Mouse (Mus musculus) hindbrain, embryonic 10.5 days (tissue): ENCODE results near the gene Nosip. TPM values are rescaled to one million over a fixed set of nuclear protein-coding genes. Genes with fewer than 3 reads are reported as not detected.
"Not testable (repeated sequence)": the region's sequence is repeated elsewhere in the genome, so short reads cannot be mapped to it uniquely, and the experiment has no call there.

Experiments
- DNase-seq: peaks from one replicate; pipeline ENCODE4 v3.0.0-alpha.2; 2017; ENCODE audit warnings: low spot score
- H3K27ac ChIP-seq: fragments of 300-500 bp; sonication (generic); 2 replicates; pipeline ENCODE4 v1.5.1; 2016; ENCODE audit warnings: mild to moderate bottlenecking, moderate library complexity
- H3K27me3 ChIP-seq: fragments of 300-500 bp; sonication (generic); 2 replicates; pipeline ENCODE4 v1.6.1; 2016; ENCODE audit warnings: mild to moderate bottlenecking; ENCODE audit not compliant: poor library complexity, insufficient read depth, severe bottlenecking
- H3K36me3 ChIP-seq: fragments of 300-500 bp; sonication (generic); 2 replicates; pipeline ENCODE4 v1.6.1; 2016; ENCODE audit warnings: mild to moderate bottlenecking, moderate library complexity
- H3K4me1 ChIP-seq: fragments of 300-500 bp; sonication (generic); replicated peaks from 2 replicates; pipeline ENCODE4 v1.6.1; 2016; ENCODE audit warnings: mild to moderate bottlenecking
- H3K4me3 ChIP-seq: fragments of 300-500 bp; sonication (generic); 2 replicates; pipeline ENCODE4 v1.5.1; 2016; ENCODE audit warnings: mild to moderate bottlenecking, moderate library complexity
- H3K9me3 ChIP-seq: fragments of 300-500 bp; sonication (generic); 2 replicates; pipeline ENCODE4 v1.6.1; 2016; ENCODE audit warnings: mild to moderate bottlenecking, moderate library complexity
- WGBS: fragments of 180-500 bp; shearing (Covaris S2); methylation state at CpG from one replicate; pipeline ENCODE4 v1.1.7; 2016; 5-methylcytosine and 5-hydroxymethylcytosine counted together
- polyA plus RNA-seq: library from polyadenylated mRNA; unstranded; fragments of >200 nt; fragmentation: Nextera tagmentation; extraction: Ambion mirVana; gene quantifications from 2 replicates; pipeline ENCODE4 v1.2.1, GENCODE M21; 2016

The Nosip gene
- polyA plus RNA-seq, 1 experiment from 2014 or later = 70.7 TPM

DNA sequence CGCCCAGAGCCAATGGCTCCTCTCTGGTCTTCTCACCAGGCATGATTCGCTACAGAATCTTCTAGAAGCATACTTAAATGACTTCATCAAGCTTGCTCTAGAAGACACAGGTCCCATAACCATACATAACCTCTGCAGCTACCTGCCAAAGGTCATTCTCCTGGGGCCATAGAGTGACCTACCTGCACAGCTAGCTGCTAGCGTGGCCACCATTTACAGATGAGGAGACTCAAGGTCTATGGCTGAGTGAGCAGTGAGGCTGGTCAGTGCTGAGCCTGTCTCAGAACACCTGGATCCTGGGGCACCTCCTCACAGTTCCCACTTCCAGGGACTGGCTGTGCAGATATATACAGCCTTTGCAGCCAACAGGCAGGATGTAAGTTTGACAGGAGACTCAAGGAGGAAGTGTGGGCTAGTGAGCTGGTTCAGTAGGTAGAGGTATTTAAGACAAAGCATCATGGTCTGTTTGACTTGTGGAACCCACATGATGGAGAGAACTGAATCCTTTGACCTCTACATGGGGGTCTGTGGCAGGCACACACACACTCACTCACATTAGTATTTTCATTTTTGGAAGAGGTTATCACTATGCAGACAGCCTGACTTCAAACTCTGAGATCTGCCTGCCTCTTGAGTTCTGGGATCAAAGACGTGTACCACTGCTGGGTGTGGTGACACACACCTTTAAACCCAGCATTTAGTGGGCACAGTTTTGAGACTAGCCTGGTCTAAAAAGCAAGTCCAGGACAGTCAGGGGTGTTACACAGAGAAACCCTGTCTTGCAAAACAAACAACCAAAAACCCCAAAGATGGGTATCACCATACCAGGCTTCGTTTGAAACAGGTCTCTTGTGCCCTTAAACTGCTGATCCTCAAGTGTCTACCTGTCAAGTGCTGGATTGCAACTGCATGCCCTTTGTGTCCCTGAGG lies 57.8 kb downstream of the Nosip start:
- no peak overlapping the region for H3K27ac ChIP-seq
- no peaks in the 10 kb centered on the region for H3K27me3 ChIP-seq
- peaks cover 39% of the 10 kb centered on the region for H3K4me1 ChIP-seq
- no peak for DNase-seq
- 84% methylated on average over 5 of the region's 5 CpGs for WGBS
- H3K36me3 ChIP-seq = peaks cover 61% of the 10 kb centered on the region
- no peaks in the 10 kb centered on the region for H3K9me3 ChIP-seq
- no peak overlapping the region for H3K4me3 ChIP-seq

DNA sequence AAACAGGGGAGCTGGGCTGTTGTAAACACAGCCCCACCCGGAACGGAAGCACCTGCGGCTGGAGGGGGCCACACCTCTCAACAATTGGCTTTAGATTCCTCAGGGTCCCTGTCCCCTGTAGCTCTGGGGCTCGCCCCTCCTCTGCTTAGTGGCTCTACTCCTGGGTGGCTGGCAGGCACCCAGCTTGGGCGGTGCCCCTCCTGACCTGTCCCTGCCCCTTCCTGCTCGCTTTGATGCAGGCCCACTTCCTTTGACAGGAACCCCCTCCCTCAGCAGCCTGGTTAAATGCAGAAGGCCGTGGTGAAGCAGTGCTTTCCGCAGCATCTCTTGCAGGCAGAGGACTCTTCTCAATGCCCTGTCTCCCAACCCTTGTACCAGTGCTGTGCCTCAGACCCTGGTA lies 59.2 kb downstream of the Nosip start:
- Histone ChIP-seq H3K4me3 (peak overlapping the region; percentile 16; the same call in 1 of the 2 replicates), H3K36me3 (peaks cover 75% of the 10 kb centered on the region), H3K27me3 (no peaks in the 10 kb centered on the region), H3K9me3 (no peaks in the 10 kb centered on the region), H3K4me1 (peaks cover 50% of the 10 kb centered on the region), H3K27ac (peak overlapping the region; percentile 37; the same call in 1 of the 2 replicates)
- no peak for DNase-seq
- 85% methylated on average over 8 of the region's 8 CpGs for WGBS

DNA sequence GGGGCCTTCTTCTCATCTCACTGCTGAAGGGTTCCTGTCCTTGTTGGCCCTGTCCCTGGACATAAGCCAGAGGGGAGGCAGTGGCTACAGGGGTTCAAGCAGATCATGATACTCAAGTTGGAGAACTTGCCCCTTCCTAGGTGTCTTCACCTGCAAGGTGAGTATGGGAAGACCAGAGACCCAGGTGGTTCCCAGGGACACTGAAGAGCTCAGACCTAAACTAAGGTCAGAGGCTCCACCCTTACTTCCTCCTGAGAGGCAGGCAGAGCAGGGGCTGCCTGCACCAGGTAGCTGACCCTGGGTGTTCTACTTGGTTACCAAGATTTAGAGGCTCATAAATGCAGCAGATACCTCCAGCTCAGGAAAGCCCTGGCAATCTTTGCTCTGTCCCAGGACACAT lies 59.7 kb downstream of the Nosip start:
- Histone ChIP-seq H3K27ac (peak overlapping the region; percentile 18; the same call in 1 of the 2 replicates), H3K4me1 (peaks cover 56% of the 10 kb centered on the region), H3K4me3 (0 out of 2 replicates have a peak overlapping the region, but pooled peaks have one; percentile 16), H3K27me3 (no peaks in the 10 kb centered on the region), H3K9me3 (no peaks in the 10 kb centered on the region), H3K36me3 (peaks cover 80% of the 10 kb centered on the region)
- DNase-seq = no peak

DNA sequence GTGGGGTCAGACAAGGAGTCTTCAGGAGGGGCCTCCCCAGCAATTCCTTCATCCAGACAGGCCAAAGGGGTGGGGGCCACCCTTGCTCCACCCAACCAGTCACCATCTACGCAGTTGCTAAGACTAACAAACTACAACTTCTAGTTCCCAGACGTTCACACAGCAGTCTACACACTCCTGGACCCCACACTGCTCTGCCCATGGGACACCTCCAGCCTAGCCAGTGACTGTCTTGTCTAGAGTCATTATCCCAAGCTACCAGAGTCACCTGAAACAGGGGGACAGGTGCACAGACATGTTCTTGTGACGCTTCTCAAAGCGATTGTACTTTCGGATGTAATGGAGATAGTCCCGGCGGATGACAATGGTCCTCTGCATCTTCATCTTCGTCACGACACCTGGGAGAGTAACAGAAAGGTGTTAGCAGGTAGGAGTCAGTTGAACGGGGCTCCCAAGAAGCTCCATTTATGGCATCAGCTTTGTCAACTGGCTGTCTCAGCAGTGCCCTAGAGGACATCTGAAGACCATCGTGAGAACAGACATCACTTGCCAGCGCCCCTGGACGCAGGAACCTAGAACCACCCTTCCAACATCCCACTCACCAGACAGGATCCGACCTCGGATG lies 60.4 kb downstream of the Nosip start:
- Histone ChIP-seq H3K4me1 (peaks cover 60% of the 10 kb centered on the region), H3K4me3 (peak overlapping the region; percentile 90), H3K9me3 (no peaks in the 10 kb centered on the region), H3K27me3 (no peaks in the 10 kb centered on the region), H3K36me3 (peaks cover 86% of the 10 kb centered on the region), H3K27ac (peak overlapping the region; percentile 99)
- no peak for DNase-seq
- 88% methylated on average over 15 of the region's 15 CpGs for WGBS

DNA sequence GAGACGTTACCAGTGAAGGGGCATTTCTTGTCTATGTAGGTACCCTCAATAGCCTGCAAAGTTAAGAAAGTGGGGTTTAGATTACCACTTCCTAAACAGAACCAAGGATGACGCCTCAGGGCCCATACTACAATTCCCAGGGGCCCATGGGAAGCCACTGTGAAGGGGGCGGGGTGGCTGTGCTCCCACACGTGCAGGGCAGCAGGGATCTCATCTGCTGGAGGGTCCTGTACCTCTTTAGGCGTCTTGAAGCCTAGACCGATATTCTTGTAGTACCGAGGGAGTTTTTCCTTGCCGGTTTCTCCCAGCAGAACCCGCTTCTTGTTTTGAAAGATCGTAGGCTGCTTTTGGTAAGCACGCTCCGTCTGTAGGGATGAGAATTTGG lies 60.9 kb downstream of the Nosip start:
- no peaks in the 10 kb centered on the region for H3K27me3 ChIP-seq
- DNase-seq = no peak
- H3K9me3 ChIP-seq = no peaks in the 10 kb centered on the region
- peak overlapping the region; percentile 90 for H3K4me3 ChIP-seq
- H3K4me1 ChIP-seq = peaks cover 55% of the 10 kb centered on the region
- peaks cover 84% of the 10 kb centered on the region for H3K36me3 ChIP-seq
- 26% methylated on average over 12 of the region's 12 CpGs for WGBS
- H3K27ac ChIP-seq = peak overlapping the region; percentile 99

DNA sequence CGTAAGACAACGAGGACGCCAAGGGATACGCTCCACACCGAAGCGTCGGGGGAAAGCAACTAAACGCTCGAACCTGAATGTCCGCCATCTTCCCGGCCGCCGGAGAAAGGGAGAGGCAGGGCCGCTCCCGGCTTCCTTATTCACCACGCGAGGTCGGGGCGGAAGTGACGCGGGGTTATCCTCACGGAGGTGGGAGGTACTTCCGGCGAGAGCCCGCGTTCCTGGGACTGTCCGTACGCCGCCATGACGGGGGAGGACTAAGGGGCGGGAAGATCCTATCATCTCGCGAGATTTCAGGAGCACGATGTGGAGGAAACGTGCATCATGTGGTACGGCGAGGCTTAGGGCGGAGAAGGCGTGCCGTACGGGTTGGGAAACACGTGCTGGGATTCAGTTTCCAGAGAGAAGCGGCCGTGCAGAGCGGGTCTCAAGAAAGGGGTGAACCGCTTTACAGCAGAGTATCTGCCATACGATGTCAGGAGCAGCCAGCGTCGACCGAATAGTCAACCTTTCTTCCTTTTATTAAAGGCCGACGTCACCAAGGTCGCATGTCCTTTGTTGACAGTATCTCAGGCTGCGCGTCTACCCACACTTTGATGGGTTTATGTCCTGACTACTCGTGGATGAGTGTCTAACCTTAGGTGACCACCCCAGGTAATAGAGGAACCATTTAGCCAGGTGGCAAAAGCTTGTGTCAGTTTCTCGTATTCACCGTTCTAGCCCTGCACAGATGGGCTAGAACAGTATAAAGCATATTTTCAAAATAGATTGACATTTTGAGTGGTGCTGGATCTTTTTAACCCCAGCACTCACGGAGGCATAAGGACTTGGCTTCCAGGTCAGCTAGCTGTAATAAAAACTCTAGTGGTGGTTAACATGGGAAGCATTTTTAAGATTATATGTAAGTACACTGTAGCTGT lies 62.3 kb downstream of the Nosip start, which contains the start of gene Rps11:
Gene Rps11, minus strand, starts transcription at position 216 of the 920 bp plus-strand sequence.
- H3K27me3 ChIP-seq = no peaks in the 10 kb centered on the region
- H3K27ac ChIP-seq = peak within 1 kb of the TSS; percentile 99
- peak; percentile 99 for DNase-seq
- peaks cover 71% of the 10 kb centered on the region for H3K36me3 ChIP-seq
- H3K4me3 ChIP-seq = peak within 1 kb of the TSS; percentile 90
- peaks cover 61% of the 10 kb centered on the region for H3K4me1 ChIP-seq
- H3K9me3 ChIP-seq = no peaks in the 10 kb centered on the region
- WGBS = under 1% methylated on average over 59 of the region's 59 CpGs

DNA sequence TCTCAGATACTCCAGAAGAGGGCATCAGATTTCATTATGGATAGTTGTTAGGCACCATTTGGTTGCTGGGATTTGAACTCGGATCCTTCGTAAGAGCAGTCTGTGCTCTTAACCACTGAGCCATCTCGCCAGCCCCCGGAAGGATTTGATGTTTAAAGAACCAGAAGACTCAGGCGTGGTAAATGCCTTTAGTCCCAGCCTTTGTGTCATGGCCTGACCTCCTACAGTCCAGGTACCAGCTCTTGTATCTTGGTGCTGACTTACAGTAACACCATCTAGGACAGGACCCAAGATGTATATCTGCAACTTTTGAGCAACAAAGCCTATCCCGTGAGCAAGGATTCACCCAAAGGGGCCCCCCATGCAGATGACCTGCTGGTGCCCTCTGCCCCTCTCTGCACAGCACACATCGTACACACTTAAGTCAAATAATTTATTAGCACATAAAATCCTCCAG lies 62.9 kb downstream of the Nosip start:
- Histone ChIP-seq H3K4me3 (peak overlapping the region; percentile 90), H3K36me3 (peaks cover 64% of the 10 kb centered on the region), H3K4me1 (peaks cover 68% of the 10 kb centered on the region), H3K27ac (peak overlapping the region; percentile 99), H3K27me3 (no peaks in the 10 kb centered on the region), H3K9me3 (no peaks in the 10 kb centered on the region)
- WGBS = 22% methylated on average over 7 of the region's 7 CpGs
- peak; percentile 52 for DNase-seq

DNA sequence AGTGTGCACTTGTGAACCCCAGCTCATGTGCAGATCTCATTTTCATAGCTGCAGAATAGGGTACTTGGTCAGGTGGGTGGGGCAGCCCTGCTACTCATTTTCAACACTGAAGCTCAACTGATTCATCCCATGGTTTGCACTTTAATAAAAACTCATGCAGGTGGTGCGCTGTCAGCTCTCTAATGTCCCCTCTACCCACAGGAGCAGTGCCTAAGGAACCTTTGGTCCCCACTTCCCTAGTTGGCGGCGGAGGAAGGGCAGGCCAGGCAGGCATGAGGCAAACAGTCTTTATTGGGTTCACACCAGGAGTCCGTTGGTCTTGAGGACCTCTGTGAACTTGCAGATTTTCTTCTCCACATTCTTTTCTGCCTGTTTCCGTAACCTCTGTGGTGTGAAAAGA lies 63.4 kb downstream of the Nosip start:
- Histone ChIP-seq H3K4me3 (peak overlapping the region; percentile 90), H3K27ac (peak overlapping the region; percentile 99), H3K4me1 (peaks cover 71% of the 10 kb centered on the region), H3K36me3 (peaks cover 59% of the 10 kb centered on the region)
- peak; percentile 35 for DNase-seq
- H3K9me3 ChIP-seq, H3K27me3 ChIP-seq: not testable (repeated sequence)
- WGBS = 67% methylated on average over 5 of the region's 5 CpGs

DNA sequence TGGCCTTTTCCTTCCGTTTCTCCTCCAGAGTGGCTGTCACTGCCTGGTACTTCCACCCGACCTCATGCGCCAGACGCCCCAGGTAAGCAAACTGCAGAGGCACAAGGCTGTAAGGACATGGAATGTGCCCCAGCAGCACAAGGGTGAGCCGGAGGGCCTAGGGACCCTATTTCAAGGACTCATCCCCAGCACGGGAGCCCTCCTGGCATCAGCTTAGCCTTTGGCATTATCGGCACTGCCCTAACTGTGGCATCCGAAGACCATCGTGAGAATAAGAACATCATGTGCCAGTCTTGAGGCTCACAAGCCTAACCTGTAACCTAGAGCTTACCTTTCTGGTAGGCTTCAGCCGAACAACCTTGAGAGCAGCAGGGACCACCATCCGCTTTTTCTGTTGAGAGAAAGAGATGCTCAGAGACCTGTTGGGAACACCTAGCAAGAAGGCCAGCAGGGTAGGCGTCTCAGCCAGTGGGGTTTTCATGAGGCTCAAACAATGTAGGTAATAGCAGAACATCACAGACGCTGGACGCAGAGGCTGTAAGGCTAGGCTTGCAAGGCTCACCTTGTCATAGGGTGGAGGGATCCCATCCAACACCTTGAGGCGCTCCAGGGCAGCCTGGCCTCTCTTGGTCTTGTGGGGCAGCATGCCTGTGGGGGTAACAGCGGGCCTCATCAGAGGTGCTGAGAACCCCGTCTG lies 64.1 kb downstream of the Nosip start:
- Histone ChIP-seq H3K36me3 (peaks cover 53% of the 10 kb centered on the region), H3K9me3 (no peaks in the 10 kb centered on the region), H3K27ac (peak overlapping the region; percentile 100), H3K4me3 (peak overlapping the region; percentile 90), H3K4me1 (peaks cover 67% of the 10 kb centered on the region), H3K27me3 (no peaks in the 10 kb centered on the region)
- no peak for DNase-seq
- WGBS = 81% methylated on average over 17 of the region's 17 CpGs

DNA sequence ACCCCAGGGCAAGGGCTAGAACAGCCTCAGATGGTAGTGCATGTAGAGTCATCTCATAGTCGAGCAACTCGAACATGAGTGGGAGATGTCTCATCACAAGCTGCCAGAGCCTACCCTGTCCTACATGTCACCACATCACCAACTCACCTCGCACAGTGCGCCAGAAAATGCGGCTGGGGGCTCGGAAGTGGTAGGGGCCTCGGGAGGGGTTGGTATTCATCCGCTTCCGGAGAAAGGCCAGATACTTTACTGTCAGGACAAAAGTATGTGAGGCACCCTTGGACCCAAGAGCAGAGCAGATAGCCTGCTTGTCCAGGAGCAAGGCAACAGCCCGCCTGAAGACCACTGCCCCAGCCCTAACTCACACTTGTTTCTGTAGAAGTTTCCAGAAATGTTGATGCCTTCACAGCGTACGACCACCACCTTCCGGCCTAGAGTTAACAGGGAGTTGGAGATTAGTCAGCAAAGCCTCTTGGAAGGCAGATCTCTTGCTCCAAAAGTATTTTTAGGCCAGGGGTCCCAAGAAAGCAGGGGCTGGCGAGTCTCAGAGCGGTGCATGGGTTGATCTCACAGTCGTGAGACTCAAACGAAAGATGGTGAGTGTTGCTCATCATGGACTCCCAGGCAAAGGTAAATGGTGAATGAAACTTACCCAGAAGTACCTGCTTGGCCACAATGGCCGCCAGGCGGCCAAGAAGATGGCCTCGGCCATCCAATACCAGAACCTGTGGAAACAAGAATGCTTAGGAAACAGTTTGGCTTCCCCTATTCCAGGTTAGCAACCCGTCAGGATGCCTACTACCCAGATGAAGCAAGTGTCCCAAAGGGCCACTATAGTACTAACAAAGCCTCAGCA lies 64.8 kb downstream of the Nosip start:
- Histone ChIP-seq H3K36me3 (peaks cover 45% of the 10 kb centered on the region), H3K4me3 (peak overlapping the region; percentile 90), H3K9me3 (no peaks in the 10 kb centered on the region), H3K4me1 (peaks cover 60% of the 10 kb centered on the region), H3K27me3 (no peaks in the 10 kb centered on the region), H3K27ac (peak overlapping the region; percentile 100)
- DNase-seq = peak; percentile 40
- WGBS = 53% methylated on average over 21 of the region's 21 CpGs
